Mouse (Mus musculus) MEL (cell line): Measurements from ENCODE around the gene Npr1. TPM values are rescaled to one million over a fixed set of nuclear protein-coding genes. Genes with fewer than 3 reads are reported as not detected.

Source experiments
- DNase-seq: peaks from one replicate; pipeline ENCODE4 v3.0.0; 2011; ENCODE audit warnings: low read depth, low spot score
- H3K27ac ChIP-seq: 2 replicates; pipeline ENCODE4 v1.5.1; 2012; ENCODE audit warnings: low read depth, mild to moderate bottlenecking, control low read depth, low read length, moderate library complexity; ENCODE audit not compliant: control insufficient read depth
- H3K27me3 ChIP-seq, 2 experiments: fragments of 150-350 bp in 1 of 2; sonication (generic) in 1 of 2; 2 replicates each; pipeline ENCODE4 v1.6.1; 2012; ENCODE audit warnings: low read length in 2 of 2, mild to moderate bottlenecking in 2 of 2, improper control_type of control experiment in 1 of 2, moderate library complexity in 1 of 2; ENCODE audit not compliant: insufficient read depth in 2 of 2, control insufficient read depth in 1 of 2
- H3K36me3 ChIP-seq, 2 experiments: 2 replicates each; pipeline ENCODE4 v1.6.1; 2012 to 2014; ENCODE audit warnings: low read length in 2 of 2, improper control_type of control experiment in 1 of 2, inconsistent platforms in 1 of 2, mild to moderate bottlenecking in 1 of 2; ENCODE audit not compliant: insufficient read depth in 2 of 2, control insufficient read depth in 1 of 2
- H3K4me1 ChIP-seq, 2 experiments: fragments of 150-350 bp in 1 of 2; sonication (generic) in 1 of 2; 2 replicates each; pipeline ENCODE4 v1.6.1; 2012; ENCODE audit warnings: low read length in 2 of 2, improper control_type of control experiment in 1 of 2, mild to moderate bottlenecking in 1 of 2; ENCODE audit not compliant: insufficient read depth in 2 of 2, control insufficient read depth in 1 of 2
- H3K4me3 ChIP-seq, 2 experiments: fragments of 150-350 bp in 1 of 2; sonication (generic) in 1 of 2; 2 replicates each; pipeline ENCODE4 v1.5.1; 2012; ENCODE audit warnings: low read depth in 2 of 2, low read length in 2 of 2, mild to moderate bottlenecking in 2 of 2, moderate library complexity in 2 of 2, control low read depth in 1 of 2, improper control_type of control experiment in 1 of 2; ENCODE audit not compliant: control insufficient read depth in 1 of 2, insufficient read depth in 1 of 2
- H3K79me2 ChIP-seq: 2 replicates; pipeline ENCODE4 v1.6.1; 2012; ENCODE audit warnings: mild to moderate bottlenecking, low read length, moderate library complexity; ENCODE audit not compliant: control insufficient read depth, poor library complexity, insufficient read depth
- H3K9ac ChIP-seq: 2 replicates; pipeline ENCODE4 v1.6.1; 2012; ENCODE audit warnings: low read depth, mild to moderate bottlenecking, control low read depth, low read length, moderate library complexity; ENCODE audit not compliant: control insufficient read depth, poor library complexity, severe bottlenecking
- H3K9me3 ChIP-seq: fragments of 150-350 bp; sonication (generic); replicated peaks from 2 replicates; pipeline ENCODE4 v1.6.1; 2012; ENCODE audit warnings: mild to moderate bottlenecking, low read length, improper control_type of control experiment, moderate library complexity; ENCODE audit not compliant: insufficient read depth
- E2F4 ChIP-seq: IDR thresholded peaks from 2 replicates; pipeline ENCODE4 v1.6.1; 2011; ENCODE audit warnings: low read depth, low read length, improper control_type of control experiment, borderline replicate concordance
- EP300 ChIP-seq, 2 experiments: IDR thresholded peaks; 2 replicates each; pipeline ENCODE4 v1.6.1; 2011; ENCODE audit warnings: improper control_type of control experiment in 2 of 2, low read length in 2 of 2, low read depth in 1 of 2, mild to moderate bottlenecking in 1 of 2
- GABPA ChIP-seq: IDR thresholded peaks from 2 replicates; pipeline ENCODE4 v1.6.1; 2012; ENCODE audit warnings: low read depth, mild to moderate bottlenecking, inconsistent platforms, low read length, improper control_type of control experiment, moderate library complexity
- KAT2A ChIP-seq: conservative IDR thresholded peaks from 2 replicates; pipeline ENCODE4 v1.6.1; 2012; ENCODE audit warnings: low read depth, low read length, improper control_type of control experiment, inconsistent platforms
- MXI1 ChIP-seq: IDR thresholded peaks from 2 replicates; pipeline ENCODE4 v1.6.1; 2011; ENCODE audit warnings: mild to moderate bottlenecking, low read depth, low read length, improper control_type of control experiment
- MYC ChIP-seq: IDR thresholded peaks from 2 replicates; pipeline ENCODE4 v1.6.1; 2011; ENCODE audit warnings: low read depth, mild to moderate bottlenecking, low read length, improper control_type of control experiment, moderate library complexity
- SIN3A ChIP-seq: IDR thresholded peaks from 2 replicates; pipeline ENCODE4 v1.6.1; 2012; ENCODE audit warnings: low read length, improper control_type of control experiment, inconsistent platforms
- TAL1 ChIP-seq: IDR thresholded peaks from 2 replicates; pipeline ENCODE4 v1.6.1; 2012; ENCODE audit warnings: mild to moderate bottlenecking, inconsistent platforms, low read length, moderate library complexity, mixed read lengths
- USF1 ChIP-seq: IDR thresholded peaks from 2 replicates; pipeline ENCODE4 v1.6.1; 2014; ENCODE audit warnings: low read depth, mild to moderate bottlenecking, inconsistent platforms, low read length, improper control_type of control experiment, moderate library complexity
- polyA plus RNA-seq, 2 experiments: library from polyadenylated mRNA; stranded (reverse) in 1 of 2; unstranded in 1 of 2; fragments of >175 nt in 1 of 2; fragments of >200 nt in 1 of 2; gene quantifications; 2 replicates each; pipeline versions ENCODE4 v1.2.1 to v1.2.4; 2012; ENCODE audit warnings: low replicate concordance in 2 of 2, low read depth in 1 of 2; ENCODE audit not compliant: insufficient read length in 2 of 2, insufficient read depth in 1 of 2, missing spikeins in 1 of 2
- total RNA-seq: library from RNA; depleted of rRNA; stranded (reverse); fragments of 300-350 nt; gene quantifications from 2 replicates; pipeline ENCODE4 v1.2.3, GENCODE M21; 2012

Npr1 gene
- total and polyA plus RNA-seq, 3 experiments = 0.11 TPM; not detected in 2

GRCm38 (mm10) chr3:90429576-90429975 lies 36.1 kb downstream of the Npr1 start:
- peaks cover 0 to 50% of the 10 kb centered on the region in 2 experiments; a peak in 3 of 4 replicates for H3K36me3 ChIP-seq
- H3K9me3 ChIP-seq = no peaks in the 10 kb centered on the region
- peak in 1 of 2 experiments; percentile 25; a peak in 1 of 4 replicates for TF ChIP-seq EP300 (IDR thresholded peaks at IDR 0.05; ENCODE audit: low read depth in 1 of 2, low read length in 2 of 2)
- no peak for TF ChIP-seq KAT2A
- 0 out of 2 replicates have a peak, but pooled peaks have one; percentile 14 for TF ChIP-seq TAL1
- H3K27me3 ChIP-seq = no peaks in the 10 kb centered on the region
- peaks cover 22% of the 10 kb centered on the region for H3K79me2 ChIP-seq
- peaks cover 25 to 37% of the 10 kb centered on the region in 2 experiments for H3K4me1 ChIP-seq
- H3K4me3 ChIP-seq = no peak overlapping the region
- no peak overlapping the region for H3K9ac ChIP-seq
- peak; percentile 38 for DNase-seq
- H3K27ac ChIP-seq = no peak overlapping the region

- Histone ChIP-seq H3K4me1 (peaks cover 24 to 35% of the 10 kb centered on the region in 2 experiments), H3K36me3 (peaks cover 8 to 46% of the 10 kb centered on the region in 2 experiments), H3K9me3 (no peaks in the 10 kb centered on the region), H3K9ac (no peak overlapping the region), H3K4me3 (no peak overlapping the region), H3K79me2 (peaks cover 21% of the 10 kb centered on the region), H3K27ac (no peak overlapping the region), H3K27me3 (no peaks in the 10 kb centered on the region)
- DNase-seq = no peak
- TF ChIP-seq EP300 (IDR thresholded peaks at IDR 0.05; ENCODE audit: low read depth in 1 of 2, low read length in 2 of 2) (no peak), TAL1 (no peak), KAT2A (no peak), MYC (no peak), E2F4 (no peak)
Measured at GRCm38 (mm10) chr3:90428186-90428585, 37.5 kb downstream of the Npr1 start.

- Histone ChIP-seq H3K9me3 (no peaks in the 10 kb centered on the region), H3K79me2 (peaks cover 15% of the 10 kb centered on the region), H3K9ac (no peak overlapping the region), H3K4me3 (no peak overlapping the region), H3K4me1 (peaks cover 24 to 35% of the 10 kb centered on the region in 2 experiments), H3K27ac (no peak overlapping the region), H3K27me3 (no peaks in the 10 kb centered on the region), H3K36me3 (peaks cover 12 to 46% of the 10 kb centered on the region in 2 experiments)
- no peak for DNase-seq
- TF ChIP-seq SIN3A (no peak), USF1 (no peak), GABPA (no peak), MXI1 (no peak)
Measured at GRCm38 (mm10) chr3:90427574-90427973, 38.1 kb downstream of the Npr1 start.
